Mouse (Mus musculus): Measurements from ENCODE around the gene Wfdc15a.

GRCm38 (mm10) chr2:164164941-164165340 is 35.0 kb downstream of the Wfdc15a start:
- TF ChIP-seq CTCF (IDR thresholded peaks at IDR 0.05; ENCODE audit: insufficient read depth, low read depth, low read length) (no peak), POLR2A (IDR thresholded peaks at IDR 0.05; ENCODE audit: insufficient read depth, low read depth, low read length) (no peak)

Data from olfactory bulb, adult 2 months (tissue).